19 mouse cellular contexts compared by ENCODE assay signal in the genomic region with DNA sequence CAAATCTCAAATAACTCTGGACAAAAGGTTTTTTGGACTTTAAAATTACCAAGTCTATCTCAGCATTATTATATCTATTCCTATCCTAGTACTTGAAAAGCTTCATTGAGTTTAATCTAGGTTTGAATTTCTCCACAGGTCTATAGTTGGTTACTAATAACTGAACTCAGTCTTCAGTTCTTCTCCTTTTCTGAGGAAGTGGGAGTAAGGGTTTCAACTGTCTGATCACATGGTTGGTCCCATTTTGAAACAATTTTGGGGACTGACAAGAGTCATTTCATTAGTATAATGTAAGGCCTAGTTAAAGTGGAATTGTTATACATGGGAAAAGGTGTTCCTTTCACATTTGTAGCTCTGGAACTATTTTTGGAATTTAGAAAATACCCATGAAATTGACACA. TPM values are rescaled to one million over a fixed set of nuclear protein-coding genes. Genes with fewer than 3 reads are reported as not detected.
"Had no signal": no experiment of that assay in that cellular context is flagged by ENCODE, and none has a peak within 500 bp of the region (broad histone marks: within the 10 kb centered on the region; RNA-seq: fewer than 3 reads in every experiment).

No protein-coding gene starts in this region.

- H3K4me1 ChIP-seq: limb, embryonic 10.5 days; lung, embryonic 15.5 days; midbrain, embryonic 10.5 days; neural tube, embryonic 12.5 days had no signal

- H3K27ac ChIP-seq: kidney, postnatal 0 days; left cerebral cortex, adult 2 months; limb, embryonic 10.5 days; liver, embryonic 14.5 days; lung, embryonic 15.5 days; midbrain, embryonic 10.5 days; neural tube, embryonic 12.5 days had no signal

- DNase-seq: kidney, adult 11 months; kidney, adult 9 months; kidney, postnatal 4 days; midbrain, embryonic 14.5 days; thymus, adult 18-20 months; thymus, postnatal 14 days had no signal

- H3K4me3 ChIP-seq: left cerebral cortex, adult 2 months; limb, embryonic 10.5 days; lung, embryonic 15.5 days; midbrain, embryonic 10.5 days; neural tube, embryonic 12.5 days had no signal

- H3K36me3 ChIP-seq: limb, embryonic 10.5 days; lung, embryonic 15.5 days; midbrain, embryonic 10.5 days; neural tube, embryonic 12.5 days had no signal

RNA-seq across cellular contexts. Expression of gene Clec4b2, which starts 1.7 kb away (rescaled TPM):
- total RNA-seq: layer of hippocampus, postnatal 25 days; left cerebral cortex, adult 2 months; left cerebral cortex, postnatal 14 days had no signal
- polyA plus RNA-seq: inflammation-experienced regulatory T-cells, adult 6 months; kidney, postnatal 0 days; limb, embryonic 10.5 days; limb, embryonic 14.5 days; lung, embryonic 15.5 days; midbrain, embryonic 10.5 days; midbrain, embryonic 14.5 days; neural tube, embryonic 12.5 days; stomach, embryonic 14.5 days had no signal

RNA-seq across cellular contexts. Expression of gene Clec4n, which starts 58.6 kb away (rescaled TPM):
- total RNA-seq: layer of hippocampus, adult 8-10 months; layer of hippocampus, postnatal 25 days; left cerebral cortex, adult 2 months; left cerebral cortex, postnatal 14 days had no signal
- polyA plus RNA-seq: midbrain, embryonic 10.5 days had no signal
